Mouse (Mus musculus) small intestine, adult 2 months (tissue): ENCODE data around the gene Cryge. TPM values are rescaled to one million over a fixed set of nuclear protein-coding genes. Genes with fewer than 3 reads are reported as not detected.

Source experiments
- H3K27ac ChIP-seq: fragments of 200-500 bp; 2 replicates; pipeline ENCODE4 v1.5.1; 2012; ENCODE audit warnings: low read depth, low read length, control low read depth, inconsistent platforms; ENCODE audit not compliant: insufficient read depth
- H3K27me3 ChIP-seq: fragments of 200-500 bp; 2 replicates; pipeline ENCODE4 v1.6.1; 2012; ENCODE audit warnings: mild to moderate bottlenecking, moderate library complexity, low read length, inconsistent platforms; ENCODE audit not compliant: control insufficient read depth, insufficient read depth
- H3K36me3 ChIP-seq: fragments of 200-500 bp; 2 replicates; pipeline ENCODE4 v1.6.1; 2012; ENCODE audit warnings: mild to moderate bottlenecking, low read length, control low read depth, inconsistent platforms; ENCODE audit not compliant: control insufficient read depth, insufficient read depth
- H3K4me1 ChIP-seq: fragments of 200-500 bp; 2 replicates; pipeline ENCODE4 v1.6.1; 2012; ENCODE audit warnings: low read length, inconsistent platforms, mixed read lengths; ENCODE audit not compliant: control insufficient read depth, insufficient read depth, insufficient read length
- H3K4me3 ChIP-seq: fragments of 200-500 bp; 2 replicates; pipeline ENCODE4 v1.5.1; 2012; ENCODE audit warnings: low read depth, mild to moderate bottlenecking, control low read depth, inconsistent platforms, low read length, moderate library complexity
- CTCF ChIP-seq: fragments of 200-500 bp; IDR thresholded peaks from 2 replicates; pipeline ENCODE4 v1.5.1; 2012; ENCODE audit warnings: low read depth, mild to moderate bottlenecking, control low read depth, inconsistent platforms, low read length, moderate library complexity, mixed read lengths; ENCODE audit not compliant: insufficient replicate concordance, insufficient read length; ENCODE audit errors: extremely low read depth
- POLR2A ChIP-seq: fragments of 200-500 bp; IDR thresholded peaks from 2 replicates; pipeline ENCODE4 v1.6.1; 2012; ENCODE audit warnings: low read depth, mild to moderate bottlenecking, control low read depth, inconsistent platforms, low read length, moderate library complexity
- WGBS: fragments of 180-500 bp; shearing (Covaris S2); methylation state at CpG from one replicate; pipeline ENCODE4 v1.1.7; 2018; 5-methylcytosine and 5-hydroxymethylcytosine counted together
- polyA plus RNA-seq: library from polyadenylated mRNA; depleted of rRNA; stranded (reverse); fragments of >200 nt; gene quantifications from 2 replicates; pipeline ENCODE4 v1.2.3, GENCODE M21; 2012

Gene Cryge
- polyA plus RNA-seq, 1 experiment: not detected

GRCm38 (mm10) chr1:65067842-65068241, 16.9 kb upstream of the Cryge start:
- H3K27me3 ChIP-seq: no peaks in the 10 kb centered on the region
- no peak for TF ChIP-seq CTCF
- no peak for TF ChIP-seq POLR2A
- no peak overlapping the region for H3K4me3 ChIP-seq
- 0 out of 2 replicates have a peak, but pooled peaks cover 1% of the 10 kb centered on the region for H3K4me1 ChIP-seq
- no peaks in the 10 kb centered on the region for H3K36me3 ChIP-seq
- no peak overlapping the region for H3K27ac ChIP-seq

DNA sequence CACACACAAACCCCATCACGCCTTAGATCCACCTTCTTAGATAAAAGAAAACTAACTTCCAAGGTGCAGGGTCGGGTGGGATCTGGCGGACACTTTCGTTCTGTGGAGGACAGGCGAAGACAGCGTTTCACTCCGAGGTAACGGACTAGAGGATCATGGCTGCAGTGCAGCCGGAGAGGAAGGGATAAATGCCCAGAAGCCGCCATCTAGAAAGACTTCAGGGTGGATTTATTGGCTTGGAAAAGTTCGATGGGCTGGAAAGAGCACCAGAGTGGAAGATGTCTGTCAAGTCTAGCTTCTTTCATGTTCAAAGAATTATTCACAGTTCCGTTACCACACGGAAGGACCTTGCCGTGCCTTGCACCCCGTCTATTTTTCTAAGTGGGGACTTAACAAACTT, 13.3 kb upstream of the Cryge start:
- H3K4me1 ChIP-seq: 0 out of 2 replicates have a peak, but pooled peaks cover 1% of the 10 kb centered on the region
- H3K36me3 ChIP-seq: no peaks in the 10 kb centered on the region
- H3K27me3 ChIP-seq: no peaks in the 10 kb centered on the region
- 89% methylated on average over 15 of the region's 15 CpGs for WGBS
- H3K27ac ChIP-seq: no peak overlapping the region
- no peak overlapping the region for H3K4me3 ChIP-seq
- TF ChIP-seq CTCF (no peak), POLR2A (no peak)

GRCm38 (mm10) chr1:65063352-65063751, 12.4 kb upstream of the Cryge start, which contains the start of gene Crygd:
TSS of gene Crygd (minus strand) at chr1:65063452.
- TF ChIP-seq CTCF (no peak), POLR2A (no peak)
- Histone ChIP-seq H3K4me3 (no peak within 1 kb of the TSS), H3K36me3 (no peaks in the 10 kb centered on the region), H3K27ac (no peak within 1 kb of the TSS), H3K27me3 (no peaks in the 10 kb centered on the region), H3K4me1 (no peaks in the 10 kb centered on the region)
- 90% methylated on average over 8 of the region's 8 CpGs for WGBS

- no peaks in the 10 kb centered on the region for H3K36me3 ChIP-seq
- H3K4me3 ChIP-seq: no peak overlapping the region
- 48% methylated on average over 2 of the region's 2 CpGs for WGBS
- H3K27ac ChIP-seq: no peak overlapping the region
- no peaks in the 10 kb centered on the region for H3K27me3 ChIP-seq
- no peaks in the 10 kb centered on the region for H3K4me1 ChIP-seq
- no peak for TF ChIP-seq POLR2A
- no peak for TF ChIP-seq CTCF
Measured at GRCm38 (mm10) chr1:65052140-65052539, 1.2 kb upstream of the Cryge start.

DNA sequence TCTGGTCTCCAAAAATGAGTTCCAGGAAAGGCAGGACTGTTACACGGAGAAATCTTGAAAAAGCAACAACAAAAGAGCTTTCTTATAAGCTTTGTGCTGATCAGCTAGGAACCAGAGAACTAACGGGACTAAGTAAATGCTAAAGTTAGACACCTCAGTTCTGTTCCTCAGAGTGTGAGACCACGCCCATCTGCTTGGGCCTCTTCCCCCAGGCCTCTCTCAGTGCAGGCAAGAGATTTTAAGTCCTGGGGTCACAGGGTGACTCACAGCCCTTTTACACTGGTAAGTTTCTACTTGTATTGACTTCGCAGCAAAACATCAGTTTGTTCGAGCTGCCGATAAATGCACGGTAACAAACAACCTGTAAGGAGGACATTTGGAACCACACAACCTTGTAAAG, 747 bp upstream of the Cryge start:
- Histone ChIP-seq H3K4me3 (no peak overlapping the region), H3K27ac (no peak overlapping the region), H3K36me3 (no peaks in the 10 kb centered on the region), H3K27me3 (no peaks in the 10 kb centered on the region), H3K4me1 (no peaks in the 10 kb centered on the region)
- WGBS: 73% methylated on average over 7 of the region's 7 CpGs
- TF ChIP-seq POLR2A: no peak
- TF ChIP-seq CTCF: no peak

- Histone ChIP-seq H3K27me3 (no peaks in the 10 kb centered on the region), H3K36me3 (no peaks in the 10 kb centered on the region), H3K4me3 (no peak overlapping the region), H3K4me1 (no peaks in the 10 kb centered on the region), H3K27ac (no peak overlapping the region)
- 63% methylated on average over 12 of the region's 12 CpGs for WGBS
- TF ChIP-seq POLR2A (no peak), CTCF (no peak)
Measured at GRCm38 (mm10) chr1:65048781-65049180, 2.2 kb downstream of the Cryge start.

DNA sequence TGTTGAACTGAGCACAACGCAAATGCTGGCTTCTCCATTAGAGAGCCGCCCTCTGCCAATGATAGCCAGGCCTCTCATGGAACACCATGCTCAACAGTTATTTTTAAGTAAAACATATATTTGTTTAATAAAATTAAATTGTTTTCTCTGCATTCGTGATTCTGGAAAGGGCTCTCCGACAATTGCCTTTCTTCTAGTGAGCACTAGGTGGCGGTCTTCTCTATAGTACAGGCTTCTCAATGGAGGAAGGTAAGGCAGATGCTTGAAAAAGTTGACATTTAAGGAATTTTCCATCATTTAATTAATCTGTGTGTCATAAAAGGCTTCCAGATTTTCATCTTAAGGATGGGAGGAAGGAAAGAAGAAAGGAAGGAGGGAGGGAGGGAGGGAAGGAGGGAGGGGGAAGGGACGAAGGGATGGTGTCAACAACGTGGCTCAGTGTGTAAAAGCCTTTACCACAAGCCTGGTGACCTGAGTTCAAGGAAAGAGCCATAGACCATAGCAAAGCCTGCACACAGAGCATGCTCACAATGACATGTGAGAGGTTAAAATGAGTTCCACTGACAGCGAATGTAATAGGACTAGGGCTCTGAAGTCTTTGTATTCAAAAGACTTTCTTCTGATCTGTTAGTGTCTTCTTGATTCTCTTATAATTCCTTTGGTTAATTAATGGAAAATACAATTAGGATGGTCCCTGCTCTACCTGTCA, 4.4 kb downstream of the Cryge start:
- WGBS: 38% methylated on average over 8 of the region's 8 CpGs
- no peak for TF ChIP-seq CTCF
- H3K27ac ChIP-seq: no peak overlapping the region

GRCm38 (mm10) chr1:65043433-65043832, 7.5 kb downstream of the Cryge start:
- WGBS: 72% methylated on average over 2 of the region's 2 CpGs
- no peak overlapping the region for H3K27ac ChIP-seq

More for the DNA sequence above, 4.4 kb downstream of the Cryge start:
- Histone ChIP-seq H3K27me3 (no peaks in the 10 kb centered on the region; the same call in 1 of the 2 replicates), H3K36me3 (no peaks in the 10 kb centered on the region), H3K4me1 (no peaks in the 10 kb centered on the region), H3K4me3 (no peak overlapping the region)

More at GRCm38 (mm10) chr1:65043433-65043832, 7.5 kb downstream of the Cryge start:
- Histone ChIP-seq H3K36me3 (no peaks in the 10 kb centered on the region), H3K4me1 (no peaks in the 10 kb centered on the region), H3K4me3 (no peak overlapping the region), H3K27me3 (no peaks in the 10 kb centered on the region; the same call in 1 of the 2 replicates)
- no peak for TF ChIP-seq POLR2A
- no peak for TF ChIP-seq CTCF
